ENCODE assay signal across 13 mouse cellular contexts in the genomic region with DNA sequence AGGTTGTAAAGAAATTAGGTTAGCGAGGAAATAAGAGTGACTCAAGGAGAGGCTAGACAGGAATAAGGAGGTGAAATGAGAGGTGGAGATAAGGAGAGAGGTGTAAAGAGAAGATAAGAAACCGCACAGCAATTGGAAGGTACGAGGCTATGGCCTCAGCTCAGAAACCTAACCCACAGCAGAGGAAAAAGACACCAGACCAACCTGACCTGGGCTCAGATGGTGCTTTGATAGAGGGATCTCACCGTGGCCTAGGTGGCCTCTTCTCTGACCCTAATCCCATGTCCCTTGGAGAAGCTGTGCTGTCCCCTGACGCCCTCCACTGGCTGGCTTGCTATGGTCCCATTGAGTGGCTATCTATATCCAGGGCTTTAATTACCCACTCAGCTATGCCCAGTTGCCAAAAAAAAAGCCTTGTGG. TPM values are rescaled to one million over a fixed set of nuclear protein-coding genes. Genes with fewer than 3 reads are reported as not detected.
DNase-seq lines count a peak whose midpoint lies in the region; ATAC-seq and TF ChIP-seq lines count a peak whose summit lies in the region.
"Had no signal": no experiment of that assay in that cellular context is flagged by ENCODE, and none has a peak within 500 bp of the region (broad histone marks: within the 10 kb centered on the region; RNA-seq: fewer than 3 reads in every experiment).

No protein-coding gene starts in this region.

- peak; percentile 53 for DNase-seq in intestine, embryonic 14.5 days (ENCODE audit: low spot score)
- DNase-seq in thymus, postnatal 4 days, result peak; percentile 7
- DNase-seq in thymus, adult 2 months, result no peak
- peak; percentile 29 for DNase-seq in induced T-regulatory cell, adult 2 months (ENCODE audit: low read depth)
- DNase-seq in stomach, postnatal 0 days (ENCODE audit: low spot score), result no peak
- no peak for DNase-seq in cerebellum, adult 9-10 months
- DNase-seq: cerebellum, adult 11 months; layer of hippocampus, adult 9-11 months; thymus, postnatal 25 days had no signal

- peaks cover 14% of the 10 kb centered on the region for H3K4me1 ChIP-seq in intestine, embryonic 14.5 days (replicated peaks; ENCODE audit: control insufficient read depth, insufficient read depth, low read length)
- peaks cover 22% of the 10 kb centered on the region for H3K4me1 ChIP-seq in intestine, embryonic 16.5 days (ENCODE audit: control insufficient read depth, insufficient read depth, low read length)
- peaks cover 18% of the 10 kb centered on the region for H3K4me1 ChIP-seq in thymus, adult 2 months (replicated peaks; ENCODE audit: control insufficient read depth, insufficient read depth, low read length)
- H3K4me1 ChIP-seq in stomach, postnatal 0 days (replicated peaks; ENCODE audit: control insufficient read depth, insufficient read depth), result peaks cover 4% of the 10 kb centered on the region

- H3K9ac ChIP-seq in intestine, embryonic 14.5 days (ENCODE audit: low read length), result no peak overlapping the region
- H3K9ac ChIP-seq in intestine, embryonic 16.5 days (ENCODE audit: low read depth, low read length), result no peak overlapping the region
- no peak overlapping the region for H3K9ac ChIP-seq in stomach, postnatal 0 days (ENCODE audit: low read length)

- H3K4me3 ChIP-seq in intestine, embryonic 14.5 days (ENCODE audit: low read depth, low read length), result no peak overlapping the region
- H3K4me3 ChIP-seq in intestine, embryonic 16.5 days (ENCODE audit: low read length), result no peak overlapping the region
- no peak overlapping the region for H3K4me3 ChIP-seq in thymus, adult 2 months (ENCODE audit: control insufficient read depth, insufficient read depth, low read length)
- no peak overlapping the region for H3K4me3 ChIP-seq in stomach, postnatal 0 days (ENCODE audit: low read depth, low read length)

- no peak for TF ChIP-seq CTCF in thymus, adult 2 months (IDR thresholded peaks at IDR 0.05; ENCODE audit: borderline replicate concordance, control insufficient read depth, extremely low read depth, insufficient read depth, low read length, poor library complexity)
- 0 out of 2 replicates have a peak, but pooled peaks have one; percentile 12 for TF ChIP-seq CTCF in stomach, postnatal 0 days (IDR thresholded peaks at IDR 0.05; ENCODE audit: low read depth)

- H3K9me3 ChIP-seq in intestine, embryonic 14.5 days (ENCODE audit: control insufficient read depth, low read length), result no peaks in the 10 kb centered on the region
- H3K9me3 ChIP-seq in intestine, embryonic 16.5 days (ENCODE audit: control insufficient read depth, low read length), result no peaks in the 10 kb centered on the region
- H3K9me3 ChIP-seq in stomach, postnatal 0 days (ENCODE audit: control insufficient read depth, low read length), result no peaks in the 10 kb centered on the region

- TF ChIP-seq POLR2A in thymus, adult 2 months (IDR thresholded peaks at IDR 0.05; ENCODE audit: control insufficient read depth, extremely low read depth, insufficient read depth, low read length, poor library complexity), result no peak

- no peak for TF ChIP-seq EP300 in stomach, postnatal 0 days (optimal IDR thresholded peaks at IDR 0.05)

- ATAC-seq in intestine, embryonic 14.5 days (replicated peaks; ENCODE audit: low FRiP score, low TSS enrichment, low read depth), result no peak
- ATAC-seq in intestine, embryonic 16.5 days, result no peak
- no peak for ATAC-seq in stomach, postnatal 0 days (ENCODE audit: low FRiP score, low TSS enrichment)
- no peak for ATAC-seq in cerebellum, adult (ENCODE audit: insufficient number of reproducible peaks, low FRiP score, low TSS enrichment)
- ATAC-seq: inflammation-experienced regulatory T-cells, adult 6 months had no signal

- 51% methylated on average over 5 of the region's 5 CpGs for WGBS in intestine, embryonic 14.5 days
- 56% methylated on average over 5 of the region's 5 CpGs for WGBS in intestine, embryonic 16.5 days
- WGBS in thymus, adult 2 months, result 86% methylated on average over 5 of the region's 5 CpGs
- WGBS in stomach, postnatal 0 days, result 66% methylated on average over 5 of the region's 5 CpGs

- no peak overlapping the region for H3K27ac ChIP-seq in intestine, embryonic 14.5 days (ENCODE audit: low read depth)
- no peak overlapping the region for H3K27ac ChIP-seq in intestine, embryonic 16.5 days (ENCODE audit: low read length)
- H3K27ac ChIP-seq in thymus, adult 2 months (ENCODE audit: control insufficient read depth, insufficient read depth, low read length), result no peak overlapping the region
- no peak overlapping the region for H3K27ac ChIP-seq in stomach, postnatal 0 days (replicated peaks)

- H3K4me2 ChIP-seq in intestine, embryonic 14.5 days (ENCODE audit: low read length), result no peak overlapping the region
- no peak overlapping the region for H3K4me2 ChIP-seq in intestine, embryonic 16.5 days (ENCODE audit: low read depth, low read length)
- no peak overlapping the region for H3K4me2 ChIP-seq in stomach, postnatal 0 days (replicated peaks; ENCODE audit: low read depth)

- H3K27me3 ChIP-seq in intestine, embryonic 14.5 days (replicated peaks; ENCODE audit: control insufficient read depth, insufficient read depth, low read length), result peaks cover 6% of the 10 kb centered on the region; the same call in 1 of the 2 replicates
- peaks cover 10% of the 10 kb centered on the region; the same call in 1 of the 2 replicates for H3K27me3 ChIP-seq in intestine, embryonic 16.5 days (replicated peaks; ENCODE audit: control insufficient read depth, insufficient read depth, low read length)
- peaks cover 5% of the 10 kb centered on the region; the same call in 1 of the 2 replicates for H3K27me3 ChIP-seq in thymus, adult 2 months (ENCODE audit: control insufficient read depth, insufficient read depth, low read length)
- no peaks in the 10 kb centered on the region for H3K27me3 ChIP-seq in stomach, postnatal 0 days (ENCODE audit: control insufficient read depth, insufficient read depth, low read length)

- no peaks in the 10 kb centered on the region for H3K36me3 ChIP-seq in intestine, embryonic 14.5 days (ENCODE audit: control insufficient read depth, insufficient read depth, low read length)
- no peaks in the 10 kb centered on the region for H3K36me3 ChIP-seq in intestine, embryonic 16.5 days (ENCODE audit: control insufficient read depth, insufficient read depth, low read length)
- no peaks in the 10 kb centered on the region for H3K36me3 ChIP-seq in thymus, adult 2 months (ENCODE audit: control insufficient read depth, insufficient read depth, low read length)
- H3K36me3 ChIP-seq in stomach, postnatal 0 days (ENCODE audit: control insufficient read depth, insufficient read depth, low read length), result no peaks in the 10 kb centered on the region

RNA-seq across cellular contexts. Expression of a gene that starts 2.9 kb away (rescaled TPM):
- 21.4 and 22.6 TPM in 2 replicates for polyA plus RNA-seq in intestine, embryonic 14.5 days (2014; fragmentation: Nextera tagmentation; extraction: Ambion mirVana)
- 12.9 and 14.4 TPM in 2 replicates for polyA plus RNA-seq in intestine, embryonic 16.5 days (2015; fragmentation: Nextera tagmentation; extraction: Ambion mirVana)
- polyA plus RNA-seq in thymus, adult 2 months (2012; rRNA removed), result 16.5 and 27.3 TPM in 2 replicates
- 14.9 and 15.8 TPM in 2 replicates for polyA plus RNA-seq in stomach, postnatal 0 days (2015; fragmentation: Nextera tagmentation; extraction: Ambion mirVana)

RNA-seq across cellular contexts. Expression of a gene that starts 35.5 kb away (rescaled TPM):
- 188 and 192 TPM in 2 replicates for polyA plus RNA-seq in intestine, embryonic 14.5 days (2014; fragmentation: Nextera tagmentation; extraction: Ambion mirVana)
- 187 and 196 TPM in 2 replicates for polyA plus RNA-seq in intestine, embryonic 16.5 days (2015; fragmentation: Nextera tagmentation; extraction: Ambion mirVana)
- 42.0 and 43.1 TPM in 2 replicates for polyA plus RNA-seq in thymus, adult 2 months (2012; rRNA removed)
- polyA plus RNA-seq in stomach, postnatal 0 days (2015; fragmentation: Nextera tagmentation; extraction: Ambion mirVana), result 98.1 TPM in 2 replicates

RNA-seq across cellular contexts. Expression of a gene that starts 35.6 kb away (rescaled TPM):
- polyA plus RNA-seq in intestine, embryonic 14.5 days (2014; fragmentation: Nextera tagmentation; extraction: Ambion mirVana), result 87.8 and 96.0 TPM in 2 replicates
- polyA plus RNA-seq in intestine, embryonic 16.5 days (2015; fragmentation: Nextera tagmentation; extraction: Ambion mirVana), result 68.1 and 71.4 TPM in 2 replicates
- 35.1 and 42.2 TPM in 2 replicates for polyA plus RNA-seq in thymus, adult 2 months (2012; rRNA removed)
- 55.5 and 61.9 TPM in 2 replicates for polyA plus RNA-seq in stomach, postnatal 0 days (2015; fragmentation: Nextera tagmentation; extraction: Ambion mirVana)

RNA-seq across cellular contexts. Expression of a gene that starts 59.1 kb away (rescaled TPM):
- polyA plus RNA-seq in intestine, embryonic 14.5 days (2014; fragmentation: Nextera tagmentation; extraction: Ambion mirVana), result not detected in 2 replicates
- polyA plus RNA-seq in intestine, embryonic 16.5 days (2015; fragmentation: Nextera tagmentation; extraction: Ambion mirVana), result 0.09 and 0.16 TPM in 2 replicates
- polyA plus RNA-seq in thymus, adult 2 months (2012; rRNA removed), result 0.15 and 0.29 TPM in 2 replicates
- not detected in 2 replicates for polyA plus RNA-seq in stomach, postnatal 0 days (2015; fragmentation: Nextera tagmentation; extraction: Ambion mirVana)
- polyA plus RNA-seq: embryonic facial prominence, embryonic 11.5 days; inflammation-experienced regulatory T-cells, adult 6 months had no signal

Comparison
In these comparisons a context has a peak if more than half of its experiments do, and no peak if none do; other contexts are left out.
1. DNase-seq: peak in intestine, embryonic 14.5 days (single experiment), thymus, postnatal 4 days (single experiment) and induced T-regulatory cell, adult 2 months (single experiment); none in thymus, adult 2 months (single experiment), stomach, postnatal 0 days (single experiment) and cerebellum, adult 9-10 months (single experiment).